Mouse (Mus musculus) hindbrain, embryonic 12.5 days (tissue): ENCODE results near the gene Lama1. TPM values are rescaled to one million over a fixed set of nuclear protein-coding genes. Genes with fewer than 3 reads are reported as not detected.

Experiments used
- ATAC-seq: fragments of 200-750 bp; cut with Nextera tagmentation; 2 replicates; pipeline ENCODE4 v1.8.0; 2017; ENCODE audit warnings: moderate TSS enrichment; ENCODE audit not compliant: low FRiP score
- H3K27ac ChIP-seq: fragments of 300-500 bp; sonication (generic); 2 replicates; pipeline ENCODE4 v1.5.1; 2016; ENCODE audit warnings: mild to moderate bottlenecking
- H3K27me3 ChIP-seq: fragments of 300-500 bp; sonication (generic); 2 replicates; pipeline ENCODE4 v1.6.1; 2016; ENCODE audit warnings: mild to moderate bottlenecking
- H3K36me3 ChIP-seq: fragments of 300-500 bp; sonication (generic); 2 replicates; pipeline ENCODE4 v1.6.1; 2016; ENCODE audit warnings: mild to moderate bottlenecking
- H3K4me1 ChIP-seq: fragments of 300-500 bp; sonication (generic); 2 replicates; pipeline ENCODE4 v1.6.1; 2016
- H3K4me2 ChIP-seq: fragments of 300-500 bp; sonication (generic); replicated peaks from 2 replicates; pipeline ENCODE4 v1.6.1; 2016; ENCODE audit warnings: mild to moderate bottlenecking
- H3K4me3 ChIP-seq: fragments of 300-500 bp; sonication (generic); 2 replicates; pipeline ENCODE4 v1.5.1; 2016; ENCODE audit warnings: mild to moderate bottlenecking
- H3K9ac ChIP-seq: fragments of 300-500 bp; sonication (generic); 2 replicates; pipeline ENCODE4 v1.6.1; 2016; ENCODE audit warnings: mild to moderate bottlenecking, moderate library complexity
- H3K9me3 ChIP-seq: fragments of 300-500 bp; sonication (generic); replicated peaks from 2 replicates; pipeline ENCODE4 v1.6.1; 2016; ENCODE audit warnings: mild to moderate bottlenecking
- WGBS: fragments of 180-500 bp; shearing (Covaris S2); methylation state at CpG from one replicate; pipeline ENCODE4 v1.1.7; 2016; 5-methylcytosine and 5-hydroxymethylcytosine counted together
- polyA plus RNA-seq: library from polyadenylated mRNA; unstranded; fragments of >200 nt; fragmentation: Nextera tagmentation; extraction: Ambion mirVana; gene quantifications from 2 replicates; pipeline ENCODE4 v1.2.1, GENCODE M21; 2016

Gene Lama1
- polyA plus RNA-seq: 14.7 and 19.2 TPM in 2 replicates

GRCm38 (mm10) chr17:67696694-67697386 is at the start of gene Lama1:
Gene Lama1, plus strand, starts transcription at chr17:67697259.
- 3% methylated on average over 18 of the region's 32 CpGs for WGBS
- H3K27ac ChIP-seq: peak within 1 kb of the TSS; percentile 77
- peak within 1 kb of the TSS; percentile 92 for H3K4me2 ChIP-seq
- peak within 1 kb of the TSS; percentile 81 for H3K4me3 ChIP-seq
- no peaks in the 10 kb centered on the region for H3K27me3 ChIP-seq
- no peaks in the 10 kb centered on the region for H3K36me3 ChIP-seq
- H3K9ac ChIP-seq: peak within 1 kb of the TSS; percentile 83
- ATAC-seq: peak; percentile 88
- peaks cover 38% of the 10 kb centered on the region for H3K4me1 ChIP-seq
- H3K9me3 ChIP-seq: no peaks in the 10 kb centered on the region

DNA sequence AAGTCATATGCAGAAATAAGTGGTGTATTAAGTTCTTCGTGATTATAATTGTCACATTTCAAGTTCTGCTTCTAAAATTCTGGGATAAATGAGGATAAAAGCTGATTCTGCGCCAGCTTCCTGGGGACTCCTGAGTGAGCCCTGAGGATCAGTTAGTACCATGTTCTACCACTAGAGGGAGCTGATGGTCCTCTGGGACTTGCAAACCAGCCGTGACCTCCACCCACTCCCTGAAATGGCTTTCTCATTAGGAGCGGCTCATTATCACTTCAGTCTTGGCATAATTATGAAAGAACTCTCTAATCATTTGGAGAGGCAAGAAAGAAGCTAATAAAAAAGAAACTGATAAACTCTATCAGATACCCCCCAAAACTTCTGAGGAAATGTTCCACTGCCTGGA is 45.6 kb upstream of the Lama1 start:
- Histone ChIP-seq H3K4me2 (no peak overlapping the region), H3K36me3 (no peaks in the 10 kb centered on the region), H3K4me1 (no peaks in the 10 kb centered on the region), H3K9ac (no peak overlapping the region), H3K27ac (no peak overlapping the region), H3K4me3 (no peak overlapping the region), H3K27me3 (0 out of 2 replicates have a peak, but pooled peaks cover 3% of the 10 kb centered on the region), H3K9me3 (no peaks in the 10 kb centered on the region)
- WGBS: 24% methylated on average over 4 of the region's 4 CpGs
- ATAC-seq: no peak

DNA sequence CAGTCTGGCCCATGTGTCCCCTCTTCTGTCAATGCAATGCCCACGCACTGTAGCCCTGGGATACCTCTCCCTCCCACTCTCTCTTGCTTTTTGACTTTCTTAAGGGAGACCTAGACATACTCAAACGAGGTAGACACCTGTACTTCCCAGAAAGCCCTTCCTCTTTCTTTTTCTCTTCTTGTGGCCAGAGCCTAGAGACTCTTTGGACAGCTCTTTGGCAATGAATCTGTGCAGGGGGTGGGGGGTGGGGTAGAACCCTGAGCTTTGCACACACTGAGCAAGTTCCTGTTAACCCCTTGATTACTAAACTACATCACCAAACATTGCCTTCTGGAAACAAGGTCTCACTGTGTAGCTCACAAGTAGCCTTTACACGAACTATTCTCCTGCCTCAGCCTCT is 32.8 kb upstream of the Lama1 start:
- Histone ChIP-seq H3K36me3 (no peaks in the 10 kb centered on the region), H3K4me1 (0 out of 2 replicates have a peak, but pooled peaks cover 4% of the 10 kb centered on the region), H3K9ac (no peak overlapping the region), H3K27ac (no peak overlapping the region), H3K4me3 (no peak overlapping the region), H3K4me2 (no peak overlapping the region), H3K27me3 (no peaks in the 10 kb centered on the region), H3K9me3 (no peaks in the 10 kb centered on the region)
- ATAC-seq: no peak
- 76% methylated on average over 3 of the region's 3 CpGs for WGBS

DNA sequence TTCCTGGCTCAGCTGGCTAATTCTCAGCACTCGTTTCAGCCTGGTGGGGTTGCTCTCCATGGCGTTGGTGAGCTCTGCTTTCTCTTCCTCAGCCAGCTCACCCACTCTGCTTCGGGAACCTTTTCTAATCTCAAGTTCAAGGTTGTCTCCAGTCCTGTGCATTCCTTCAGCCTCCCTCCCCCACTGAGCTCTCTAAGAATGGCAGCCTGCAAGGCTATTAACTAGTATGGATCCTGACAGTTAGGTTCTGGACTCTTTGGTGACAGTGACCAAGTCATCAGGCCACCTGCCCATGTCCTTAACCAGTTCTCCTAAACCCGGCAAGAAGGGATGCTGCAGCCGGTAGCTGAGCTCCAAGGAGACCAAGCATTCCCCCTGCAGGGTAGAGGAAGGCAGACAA is 30.1 kb upstream of the Lama1 start:
- ATAC-seq: no peak
- WGBS: 72% methylated on average over 5 of the region's 5 CpGs
- H3K4me3 ChIP-seq: no peak overlapping the region

DNA sequence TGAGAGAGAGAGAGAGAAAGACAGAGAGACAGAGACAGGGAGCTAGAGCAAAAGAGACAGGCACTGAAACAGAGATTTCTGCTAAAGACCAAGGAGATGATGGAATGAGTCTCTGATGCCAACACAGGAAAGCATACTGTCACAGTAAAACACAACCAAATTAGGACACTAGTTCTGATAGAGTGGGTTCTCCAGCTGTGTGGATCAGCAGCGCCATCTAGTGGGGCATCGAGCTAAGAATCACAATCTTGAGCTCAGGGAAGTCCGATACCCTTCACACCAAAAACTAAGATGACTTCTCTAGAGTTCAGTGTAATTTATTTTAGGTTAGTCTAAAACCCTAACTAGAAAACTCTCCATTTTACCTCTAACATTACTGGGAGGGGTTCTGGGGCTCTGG is 29.1 kb upstream of the Lama1 start:
- Histone ChIP-seq H3K9ac (no peak overlapping the region), H3K4me3 (no peak overlapping the region), H3K9me3 (no peaks in the 10 kb centered on the region), H3K27me3 (no peaks in the 10 kb centered on the region), H3K4me1 (0 out of 2 replicates have a peak, but pooled peaks cover 4% of the 10 kb centered on the region), H3K4me2 (no peak overlapping the region), H3K27ac (no peak overlapping the region), H3K36me3 (no peaks in the 10 kb centered on the region)
- ATAC-seq: no peak
- WGBS: 15% methylated on average over 3 of the region's 3 CpGs

More for the DNA sequence above, 30.1 kb upstream of the Lama1 start:
- H3K4me1 ChIP-seq: 0 out of 2 replicates have a peak, but pooled peaks cover 4% of the 10 kb centered on the region
- no peak overlapping the region for H3K27ac ChIP-seq
- no peaks in the 10 kb centered on the region for H3K9me3 ChIP-seq
- H3K36me3 ChIP-seq: no peaks in the 10 kb centered on the region
- no peak overlapping the region for H3K4me2 ChIP-seq
- no peaks in the 10 kb centered on the region for H3K27me3 ChIP-seq
- H3K9ac ChIP-seq: no peak overlapping the region

DNA sequence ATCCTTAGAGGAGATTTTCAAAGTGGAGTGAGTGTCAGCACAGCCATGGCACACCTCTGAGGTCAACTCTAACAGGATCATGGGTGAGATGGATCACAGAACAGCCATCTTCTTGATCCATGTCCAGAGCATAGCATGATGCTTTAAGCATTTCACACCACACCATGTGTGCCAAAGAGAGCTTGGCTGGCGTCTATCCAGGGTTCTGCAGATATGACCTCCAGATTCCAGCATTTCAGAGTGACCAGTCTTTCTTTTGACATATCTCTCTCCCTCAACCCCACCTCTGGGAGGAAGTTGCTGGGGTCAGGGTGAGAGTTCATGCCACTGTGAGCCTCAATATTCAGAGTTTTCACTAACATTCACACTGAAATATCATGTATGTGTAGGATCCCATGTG is 18.5 kb upstream of the Lama1 start:
- Histone ChIP-seq H3K4me1 (no peaks in the 10 kb centered on the region), H3K9me3 (no peaks in the 10 kb centered on the region), H3K27me3 (no peaks in the 10 kb centered on the region), H3K27ac (no peak overlapping the region), H3K36me3 (no peaks in the 10 kb centered on the region), H3K4me2 (no peak overlapping the region), H3K9ac (no peak overlapping the region), H3K4me3 (no peak overlapping the region)
- no peak for ATAC-seq
- 77% methylated on average over 1 of the region's 1 CpGs for WGBS

- Histone ChIP-seq H3K9me3 (no peaks in the 10 kb centered on the region), H3K36me3 (no peaks in the 10 kb centered on the region), H3K27ac (no peak overlapping the region), H3K4me2 (no peak overlapping the region), H3K4me1 (no peaks in the 10 kb centered on the region), H3K9ac (no peak overlapping the region), H3K27me3 (no peaks in the 10 kb centered on the region), H3K4me3 (no peak overlapping the region)
- WGBS: 61% methylated on average over 6 of the region's 6 CpGs
- ATAC-seq: no peak
Measured at GRCm38 (mm10) chr17:67681084-67681483, 16.0 kb upstream of the Lama1 start.

DNA sequence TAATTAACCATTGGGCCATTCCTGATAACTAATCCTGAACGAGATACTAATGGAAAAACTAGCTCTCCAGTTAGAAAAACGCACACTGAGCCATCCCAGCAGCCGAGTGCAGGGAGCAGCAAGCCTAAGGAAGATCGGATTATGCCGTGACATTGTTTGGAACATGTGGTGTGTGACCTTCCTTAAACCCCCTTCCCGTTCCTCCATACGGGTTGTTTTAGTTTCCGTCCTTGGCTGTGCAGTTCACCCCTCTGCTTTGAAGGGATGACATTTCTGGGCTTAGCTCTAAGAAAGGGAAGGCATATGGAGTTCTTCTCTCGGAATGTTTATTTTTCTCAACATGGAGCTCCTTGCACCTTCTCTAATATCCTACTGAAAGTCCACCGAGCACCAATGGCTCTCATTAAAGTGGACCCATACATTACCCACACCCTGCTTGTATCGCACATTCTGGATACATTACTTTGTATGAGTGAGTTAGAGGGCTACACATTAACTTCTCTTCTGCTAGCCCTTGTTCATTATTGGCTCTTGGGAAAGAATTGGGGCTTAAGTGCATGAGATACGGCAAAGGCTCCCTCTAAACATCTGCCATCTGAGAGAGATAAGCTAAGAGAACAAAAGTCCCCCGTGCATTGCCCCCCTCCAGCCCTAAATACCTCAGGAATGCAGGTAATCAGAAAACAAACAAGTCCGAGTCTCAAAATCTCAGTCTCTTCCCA is 11.9 kb upstream of the Lama1 start:
- Histone ChIP-seq H3K9ac (no peak overlapping the region), H3K4me3 (no peak overlapping the region), H3K36me3 (no peaks in the 10 kb centered on the region), H3K27me3 (no peaks in the 10 kb centered on the region), H3K4me1 (0 out of 2 replicates have a peak, but pooled peaks cover 3% of the 10 kb centered on the region), H3K27ac (no peak overlapping the region), H3K9me3 (no peaks in the 10 kb centered on the region), H3K4me2 (no peak overlapping the region)
- WGBS: 61% methylated on average over 14 of the region's 14 CpGs
- no peak for ATAC-seq

DNA sequence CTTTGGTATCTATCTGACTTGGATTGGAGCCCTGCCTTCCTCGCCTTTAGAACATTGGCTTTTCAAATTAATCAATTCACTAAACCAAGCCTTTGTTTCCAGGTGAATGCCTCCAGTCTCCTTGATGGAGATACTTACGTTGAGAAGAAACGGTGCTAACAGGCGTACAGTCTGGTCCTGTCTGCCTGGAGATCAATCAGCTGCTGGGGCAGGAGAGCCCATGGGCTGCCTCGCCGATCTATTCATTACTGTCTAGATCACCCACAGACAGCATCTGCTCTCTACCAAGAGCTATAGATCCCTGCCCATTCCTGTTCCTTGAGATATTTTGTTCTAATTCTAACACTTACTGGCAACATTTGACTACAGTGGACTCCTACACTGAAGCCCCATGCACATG is 9.6 kb upstream of the Lama1 start:
- no peaks in the 10 kb centered on the region for H3K27me3 ChIP-seq
- H3K9me3 ChIP-seq: no peaks in the 10 kb centered on the region
- WGBS: 34% methylated on average over 6 of the region's 6 CpGs
- no peak overlapping the region for H3K4me2 ChIP-seq
- no peak overlapping the region for H3K4me3 ChIP-seq
- H3K9ac ChIP-seq: no peak overlapping the region
- ATAC-seq: peak; percentile 38; the same call in 1 of the 2 replicates
- H3K36me3 ChIP-seq: no peaks in the 10 kb centered on the region
- H3K4me1 ChIP-seq: 0 out of 2 replicates have a peak, but pooled peaks cover 3% of the 10 kb centered on the region
- H3K27ac ChIP-seq: no peak overlapping the region

DNA sequence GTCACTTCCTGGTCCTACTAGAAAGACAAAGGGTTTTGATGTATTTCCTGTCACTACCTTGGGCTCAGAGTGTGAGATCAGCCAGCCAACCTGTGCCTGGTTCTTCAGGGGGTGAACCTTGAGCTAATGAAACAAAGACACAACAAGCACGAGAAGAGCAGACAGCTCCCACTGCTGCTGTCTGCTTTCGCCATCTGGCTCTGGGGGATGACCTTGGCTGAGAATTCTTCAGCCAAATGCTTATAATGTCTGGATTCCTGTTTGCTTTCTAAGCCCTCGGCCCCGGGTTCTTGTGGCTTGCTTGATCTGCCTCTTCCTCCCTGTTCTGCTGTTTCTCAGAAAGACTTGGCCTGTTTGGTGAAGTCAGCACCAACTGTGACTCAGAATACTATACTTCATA is 6.4 kb upstream of the Lama1 start:
- no peak for ATAC-seq
- Histone ChIP-seq H3K4me1 (0 out of 2 replicates have a peak, but pooled peaks cover 3% of the 10 kb centered on the region), H3K36me3 (no peaks in the 10 kb centered on the region), H3K27me3 (no peaks in the 10 kb centered on the region), H3K27ac (no peak overlapping the region), H3K9me3 (no peaks in the 10 kb centered on the region), H3K4me3 (no peak overlapping the region), H3K9ac (no peak overlapping the region), H3K4me2 (no peak overlapping the region)
- WGBS: 57% methylated on average over 4 of the region's 4 CpGs

GRCm38 (mm10) chr17:67692651-67693050 is 4.4 kb upstream of the Lama1 start:
- H3K9me3 ChIP-seq: no peaks in the 10 kb centered on the region
- no peaks in the 10 kb centered on the region for H3K36me3 ChIP-seq
- no peak overlapping the region for H3K4me3 ChIP-seq
- no peak overlapping the region for H3K9ac ChIP-seq
- ATAC-seq: no peak
- H3K27ac ChIP-seq: no peak overlapping the region
- 54% methylated on average over 2 of the region's 2 CpGs for WGBS
- no peak overlapping the region for H3K4me2 ChIP-seq
- H3K4me1 ChIP-seq: peaks cover 10% of the 10 kb centered on the region
- no peaks in the 10 kb centered on the region for H3K27me3 ChIP-seq

DNA sequence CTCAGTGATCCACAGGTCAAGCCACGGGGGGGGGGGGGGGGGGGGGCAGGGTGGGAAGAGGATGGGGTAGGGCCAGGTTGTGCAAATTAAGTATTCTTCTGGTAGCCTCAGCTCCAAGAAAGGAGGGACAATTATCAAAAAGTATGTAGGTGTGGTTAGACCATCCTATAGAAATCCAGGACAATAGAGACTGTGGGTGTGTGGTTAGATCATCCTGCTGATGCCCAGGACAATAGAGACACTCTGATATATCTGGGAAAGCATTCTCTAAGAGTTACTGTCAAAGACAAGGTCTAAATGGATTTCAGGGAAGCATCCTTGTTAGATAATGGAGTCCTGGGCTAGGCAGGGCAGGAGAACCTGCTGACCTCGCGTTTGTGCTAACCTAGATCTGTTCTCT is 3.2 kb upstream of the Lama1 start:
- H3K36me3 ChIP-seq: no peaks in the 10 kb centered on the region
- H3K4me1 ChIP-seq: peaks cover 20% of the 10 kb centered on the region
- H3K27ac ChIP-seq: no peak overlapping the region
- H3K27me3 ChIP-seq: no peaks in the 10 kb centered on the region
- no peak overlapping the region for H3K4me3 ChIP-seq
- H3K4me2 ChIP-seq: no peak overlapping the region
- WGBS: 61% methylated on average over 3 of the region's 3 CpGs
- H3K9me3 ChIP-seq: no peaks in the 10 kb centered on the region
- H3K9ac ChIP-seq: no peak overlapping the region
- ATAC-seq: no peak
